Mouse (Mus musculus) gonadal fat pad, adult 2 months (tissue): ENCODE results near the gene Tnip2. TPM values are rescaled to one million over a fixed set of nuclear protein-coding genes. Genes with fewer than 3 reads are reported as not detected.

Experiments used
- DNase-seq: peaks from one replicate; pipeline ENCODE4 v3.0.0-alpha.2; 2012; ENCODE audit warnings: low read depth
- polyA plus RNA-seq: library from polyadenylated mRNA; depleted of rRNA; stranded (reverse); fragments of >200 nt; gene quantifications from 2 replicates; pipeline ENCODE4 v1.2.3, GENCODE M21; 2012

The Tnip2 gene
- polyA plus RNA-seq, 1 experiment: 20.1 TPM

- no peak for DNase-seq
These were observed 10.2 kb upstream of the Tnip2 start for GRCm38 (mm10) chr5:34523958-34524485.

- no peak for DNase-seq
These were observed 7.5 kb upstream of the Tnip2 start for GRCm38 (mm10) chr5:34521337-34521736.

- no peak for DNase-seq
These were observed 6.8 kb upstream of the Tnip2 start for GRCm38 (mm10) chr5:34520458-34521209.

- DNase-seq: no peak
These were observed 5.7 kb upstream of the Tnip2 start for GRCm38 (mm10) chr5:34519389-34519910.

GRCm38 (mm10) chr5:34517913-34518312 lies 4.1 kb upstream of the Tnip2 start:
- DNase-seq: no peak

- DNase-seq: no peak
These were observed 1.3 kb upstream of the Tnip2 start for GRCm38 (mm10) chr5:34515096-34515495.

GRCm38 (mm10) chr5:34514218-34514566 lies 401 bp upstream of the Tnip2 start:
- no peak for DNase-seq

- DNase-seq: no peak
These were observed 1.3 kb downstream of the Tnip2 start for GRCm38 (mm10) chr5:34512486-34512885.

- DNase-seq: no peak
These were observed 11.0 kb downstream of the Tnip2 start for GRCm38 (mm10) chr5:34502821-34503220.

- no peak for DNase-seq
These were observed 11.4 kb downstream of the Tnip2 start for GRCm38 (mm10) chr5:34502411-34502810.

- DNase-seq: no peak
These were observed 12.2 kb downstream of the Tnip2 start for GRCm38 (mm10) chr5:34501588-34501987.

- DNase-seq: no peak
These were observed 12.9 kb downstream of the Tnip2 start for GRCm38 (mm10) chr5:34500886-34501285.

GRCm38 (mm10) chr5:34496745-34497144 lies 17.0 kb downstream of the Tnip2 start:
- DNase-seq: no peak

- DNase-seq: no peak
These were observed 24.4 kb downstream of the Tnip2 start for GRCm38 (mm10) chr5:34489418-34489787.

- DNase-seq: no peak
These were observed 24.9 kb downstream of the Tnip2 start for GRCm38 (mm10) chr5:34488741-34489417.

- no peak for DNase-seq
These were observed 26.3 kb downstream of the Tnip2 start for GRCm38 (mm10) chr5:34487320-34488090.

GRCm38 (mm10) chr5:34485731-34486130 lies 28.1 kb downstream of the Tnip2 start:
- no peak for DNase-seq

GRCm38 (mm10) chr5:34480926-34481325 lies 32.9 kb downstream of the Tnip2 start:
- DNase-seq: no peak

- DNase-seq: no peak
These were observed 45.6 kb downstream of the Tnip2 start for GRCm38 (mm10) chr5:34468039-34468775.

GRCm38 (mm10) chr5:34466648-34467047 lies 47.1 kb downstream of the Tnip2 start:
- no peak for DNase-seq

- no peak for DNase-seq
These were observed 47.7 kb downstream of the Tnip2 start for GRCm38 (mm10) chr5:34466079-34466478.

- no peak for DNase-seq
These were observed 52.0 kb downstream of the Tnip2 start for GRCm38 (mm10) chr5:34461841-34462240.
